Mouse (Mus musculus) Patski (cell line): ENCODE measurements around the gene Iqschfp. TPM values are rescaled to one million over a fixed set of nuclear protein-coding genes. Genes with fewer than 3 reads are reported as not detected.

ENCODE experiments used
- ATAC-seq: fragments of 100-300 bp; one replicate; pipeline ENCODE4 v1.8.0; 2021
- CTCF ChIA-PET: fragments of 350-600 bp; sonication (Branson Sonifier 250); formaldehyde crosslinking; loops from one replicate; lab custom pipeline; 2022; ENCODE audit warnings: inconsistent platforms; lab: Charles Lee
- POLR2A ChIA-PET: fragments of 350-600 bp; sonication (Branson Sonifier 250); formaldehyde crosslinking; loops from one replicate; lab custom pipeline; 2022; ENCODE audit warnings: antibody characterized with exemption, inconsistent platforms; lab: Charles Lee
- DNase-seq: peaks from one replicate; pipeline ENCODE4 v3.0.0-alpha.2; 2011; ENCODE audit warnings: low read depth, low spot score
- H3K27me3 ChIP-seq: fragments of 371-371 bp; one replicate; pipeline ENCODE4 v1.5.1; 2021
- CTCF ChIP-seq: fragments of 100-300 bp; IDR thresholded peaks from one replicate; pipeline ENCODE4 v1.5.1; 2021
- in situ Hi-C: fragments of 300-500 bp; cut with MboI; formaldehyde crosslinking; loops from 3 replicates; pipeline ENCODE4 v1.11.1; 2018; ENCODE audit warnings: low pct_unique_long_range_greater_than_20kb, mixed read lengths
- polyA plus RNA-seq: library from polyadenylated mRNA; unstranded; gene quantifications from one replicate; pipeline ENCODE4 v1.2.3, GENCODE M21; 2021

Iqschfp gene
- polyA plus RNA-seq, 1 experiment from 2014 or later = not detected

DNA sequence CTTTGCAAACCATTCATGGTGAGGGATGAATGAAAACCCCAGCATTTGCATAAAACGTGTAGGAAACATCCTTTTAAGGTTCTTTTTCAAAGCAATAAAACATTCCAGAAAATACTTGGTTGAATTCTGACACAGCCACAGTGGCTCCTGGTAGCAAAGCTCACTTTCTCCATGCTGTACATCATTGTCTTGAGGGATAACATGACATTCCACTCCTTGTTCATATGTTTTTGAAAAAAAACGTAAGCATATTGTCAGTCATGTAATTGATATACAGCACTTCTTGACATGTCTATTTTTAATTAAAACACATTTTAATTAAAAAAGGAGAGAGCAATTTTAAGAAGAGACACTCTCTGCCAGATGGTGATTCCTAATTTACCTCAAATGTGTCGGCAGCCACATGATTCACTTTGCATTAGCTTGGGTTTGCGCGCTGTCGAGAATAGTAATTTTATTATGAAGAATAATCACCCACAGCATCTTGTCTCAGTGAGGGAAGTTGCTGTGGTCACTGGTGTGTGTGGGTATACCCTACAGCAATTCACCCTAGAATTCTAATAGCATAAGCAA is 234.3 kb downstream of the Iqschfp start:
- ChIA-PET CTCF (no interaction called here), POLR2A (no interaction called here)
- TF ChIP-seq CTCF = no peak
- H3K27me3 ChIP-seq = peaks cover 31% of the 10 kb centered on the region
- in situ Hi-C loops = no loop called here
- ATAC-seq = no peak
- no peak for DNase-seq

- H3K27me3 ChIP-seq = peaks cover 33% of the 10 kb centered on the region
- ChIA-PET CTCF (interaction anchor here (1.2 kb wide), 1 partner anchor 182 kb away, joined by 3 read pairs; no protein-coding TSS in a partner anchor), POLR2A (no interaction called here)
- DNase-seq = no peak
- in situ Hi-C loops = no loop called here
- TF ChIP-seq CTCF = no peak
- no peak for ATAC-seq
These were observed 238.4 kb downstream of the Iqschfp start for GRCm38 (mm10) chr3:68130386-68130785.

GRCm38 (mm10) chr3:68138833-68139627 is 247.0 kb downstream of the Iqschfp start:
- no peak for ATAC-seq
- in situ Hi-C loops = no loop called here
- DNase-seq = no peak
- no peak for TF ChIP-seq CTCF
- ChIA-PET POLR2A (no interaction called here), CTCF (interaction anchor here (0.8 to 1.1 kb wide), 2 partner anchors 43 to 105 kb away, joined by 3 to 4 read pairs; no protein-coding TSS in a partner anchor)
- H3K27me3 ChIP-seq = peaks cover 30% of the 10 kb centered on the region

GRCm38 (mm10) chr3:68150688-68151087 is 258.7 kb downstream of the Iqschfp start:
- ChIA-PET CTCF (no interaction called here), POLR2A (no interaction called here)
- DNase-seq (no peak), ATAC-seq (no peak)
- H3K27me3 ChIP-seq = peaks cover 39% of the 10 kb centered on the region
- in situ Hi-C loops = no loop called here
- TF ChIP-seq CTCF = no peak

DNA sequence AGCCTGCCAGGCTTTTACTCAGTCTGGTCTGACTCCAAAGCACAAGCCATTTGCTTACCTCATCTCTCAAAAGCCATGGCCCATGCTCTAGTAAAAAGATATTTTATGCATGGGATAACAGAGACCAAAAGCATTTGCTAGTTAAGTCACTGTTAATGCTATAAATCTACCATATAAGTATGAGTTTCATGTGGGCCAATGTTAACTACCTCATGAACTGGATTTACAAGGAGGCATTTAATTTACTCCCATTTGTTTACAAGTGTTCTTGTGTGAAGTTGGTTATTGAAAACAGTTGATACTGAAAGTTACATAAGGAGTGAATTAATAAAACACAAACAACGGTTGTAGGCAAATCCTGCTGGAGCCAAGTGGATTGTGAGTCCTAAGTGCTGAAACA is 268.1 kb downstream of the Iqschfp start:
- no peak for TF ChIP-seq CTCF
- DNase-seq (no peak), ATAC-seq (no peak)
- POLR2A ChIA-PET = no interaction called here
- in situ Hi-C loops = no loop called here
- H3K27me3 ChIP-seq = peaks cover 25% of the 10 kb centered on the region
- CTCF ChIA-PET = no interaction called here

GRCm38 (mm10) chr3:68160760-68161159 is 268.7 kb downstream of the Iqschfp start:
- DNase-seq (no peak), ATAC-seq (no peak)
- peaks cover 21% of the 10 kb centered on the region for H3K27me3 ChIP-seq
- ChIA-PET POLR2A (no interaction called here), CTCF (interaction anchor here (0.8 kb wide), 1 partner anchor 25 kb away, joined by 3 read pairs; no protein-coding TSS in a partner anchor)
- no peak for TF ChIP-seq CTCF
- in situ Hi-C loops = no loop called here

DNA sequence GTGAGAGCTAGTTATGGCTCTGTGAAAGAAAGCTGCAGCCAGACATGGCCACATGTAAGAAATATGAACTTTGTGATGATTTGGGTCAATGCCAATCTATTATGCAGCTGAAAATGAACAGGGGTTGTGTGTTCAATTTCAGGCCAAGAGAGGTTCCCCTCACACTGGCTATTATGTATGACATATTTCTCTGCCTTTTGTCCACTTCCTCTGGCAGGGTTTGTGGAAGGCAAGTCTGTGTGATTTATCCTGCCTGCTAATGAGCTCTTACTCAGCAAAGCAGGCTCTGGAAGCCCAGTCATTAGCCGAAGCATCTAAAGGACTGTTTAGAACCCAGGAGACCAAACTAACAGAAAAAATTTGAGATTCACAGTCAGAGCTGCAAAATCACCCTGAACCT is 286.2 kb downstream of the Iqschfp start:
- DNase-seq (no peak), ATAC-seq (no peak)
- POLR2A ChIA-PET = no interaction called here
- CTCF ChIA-PET = interaction anchor here (1.0 kb wide), 1 partner anchor 13 kb away, joined by 3 read pairs; no protein-coding TSS in a partner anchor
- in situ Hi-C loops = no loop called here
- TF ChIP-seq CTCF = no peak
- H3K27me3 ChIP-seq = peaks cover 5% of the 10 kb centered on the region

DNA sequence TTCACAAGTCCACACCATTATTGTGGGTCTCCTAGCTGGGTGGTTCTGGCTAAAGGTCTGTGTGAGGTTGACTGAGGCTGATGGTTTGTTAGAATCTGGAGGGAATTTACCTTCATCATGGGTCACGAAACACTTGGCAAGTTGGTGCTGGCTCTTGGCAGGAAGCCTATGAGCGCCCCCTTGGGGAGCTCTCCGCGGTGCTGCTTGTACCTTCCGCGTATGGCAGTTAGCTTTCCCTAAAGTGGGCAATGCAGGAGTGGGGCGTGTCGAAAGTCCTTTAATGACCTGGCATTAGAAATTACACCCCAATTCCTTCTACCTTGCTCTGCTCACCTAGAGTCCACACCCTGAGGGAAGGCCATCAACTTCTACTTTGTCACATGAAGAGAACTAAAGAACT is 295.4 kb downstream of the Iqschfp start:
- H3K27me3 ChIP-seq = peaks cover 18% of the 10 kb centered on the region
- in situ Hi-C loops = no loop called here
- ChIA-PET CTCF (no interaction called here), POLR2A (no interaction called here)
- no peak for TF ChIP-seq CTCF
- ATAC-seq (no peak), DNase-seq (no peak)

- POLR2A ChIA-PET = no interaction called here
- CTCF ChIA-PET = interaction anchor here (1.5 kb wide), 1 partner anchor 9 kb away, joined by 4 read pairs; no protein-coding TSS in a partner anchor
- DNase-seq (no peak), ATAC-seq (no peak)
- no peak for TF ChIP-seq CTCF
- peaks cover 18% of the 10 kb centered on the region for H3K27me3 ChIP-seq
- in situ Hi-C loops = no loop called here
These were observed 297.1 kb downstream of the Iqschfp start for GRCm38 (mm10) chr3:68189100-68189499.

DNA sequence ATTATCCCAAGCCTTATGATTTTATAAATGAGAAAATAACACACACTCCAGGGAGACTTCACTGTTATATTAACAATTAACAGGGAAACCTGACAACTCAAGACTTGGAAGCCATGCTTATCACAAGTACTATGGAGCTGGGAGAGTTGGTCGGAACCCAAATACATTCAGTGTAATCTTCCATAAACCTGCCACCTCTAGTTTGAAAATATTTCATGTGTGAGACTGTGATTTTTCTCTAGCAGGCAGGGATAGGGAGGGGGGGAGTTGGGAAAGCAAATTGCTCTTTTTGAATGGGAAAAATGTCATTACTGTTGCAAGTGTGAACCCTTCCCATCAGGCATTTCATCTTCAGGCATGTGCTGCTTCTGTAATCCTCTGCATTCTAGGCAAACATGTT is 304.9 kb downstream of the Iqschfp start:
- peaks cover 22% of the 10 kb centered on the region for H3K27me3 ChIP-seq
- in situ Hi-C loops = no loop called here
- no peak for ATAC-seq
- ChIA-PET CTCF (no interaction called here), POLR2A (no interaction called here)
- TF ChIP-seq CTCF = no peak
- DNase-seq = no peak

DNA sequence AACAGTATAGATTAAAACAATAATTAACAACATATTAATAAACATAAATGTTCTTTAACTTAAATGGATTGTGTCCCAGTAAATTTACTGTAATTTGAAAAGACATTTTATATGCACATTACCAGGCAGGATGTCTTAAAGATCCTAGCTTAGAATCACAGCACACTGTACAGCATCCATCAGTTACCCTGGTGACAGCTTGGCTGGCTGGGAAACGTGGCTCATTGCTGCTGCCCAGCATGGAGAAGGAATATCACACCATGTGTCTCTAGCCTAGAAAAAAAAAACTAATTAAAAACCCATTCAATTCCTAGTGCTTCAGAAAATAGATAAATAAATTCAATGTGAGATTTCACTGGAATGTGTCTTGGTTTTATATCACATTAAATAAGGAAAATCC is 309.2 kb downstream of the Iqschfp start:
- H3K27me3 ChIP-seq = peaks cover 33% of the 10 kb centered on the region
- ChIA-PET POLR2A (no interaction called here), CTCF (interaction anchor here (0.6 to 1.4 kb wide), 2 partner anchors 11 to 514 kb away, joined by 3 read pairs; no protein-coding TSS in a partner anchor)
- in situ Hi-C loops = no loop called here
- DNase-seq (no peak), ATAC-seq (no peak)
- no peak for TF ChIP-seq CTCF
